ENCODE assay signal across 10 mouse cellular contexts in genomic region chr10:121334576-121334975, GRCm38 (mm10). TPM values are rescaled to one million over a fixed set of nuclear protein-coding genes. Genes with fewer than 3 reads are reported as not detected.
A peak's percentile ranks its signal among the peaks of the same experiment; 100 is the strongest.
DNase-seq lines count a peak whose midpoint lies in the region; TF ChIP-seq lines count a peak whose summit lies in the region.
"Had no signal": no experiment of that assay in that cellular context is flagged by ENCODE, and none has a peak within 500 bp of the region (broad histone marks: within the 10 kb centered on the region; RNA-seq: fewer than 3 reads in every experiment).

No protein-coding gene starts in this region.

- WGBS in lung, adult 2 months, result 67% methylated on average over 3 of the region's 3 CpGs
- 78% methylated on average over 3 of the region's 3 CpGs for WGBS in forebrain, embryonic 10.5 days

- H3K36me3 ChIP-seq in forebrain, embryonic 10.5 days (replicated peaks), result peaks cover 3% of the 10 kb centered on the region; the same call in 1 of the 2 replicates
- H3K36me3 ChIP-seq: neural tube, embryonic 13.5 days had no signal

- peaks cover 2% of the 10 kb centered on the region; the same call in 1 of the 2 replicates for H3K4me1 ChIP-seq in lung, adult 2 months (ENCODE audit: control insufficient read depth, insufficient read depth, low read length)
- no peaks in the 10 kb centered on the region for H3K4me1 ChIP-seq in forebrain, embryonic 10.5 days
- H3K4me1 ChIP-seq: heart, embryonic 13.5 days; neural tube, embryonic 13.5 days had no signal

- TF ChIP-seq POLR2A in lung, adult 2 months (IDR thresholded peaks at IDR 0.05; ENCODE audit: borderline replicate concordance, extremely low read depth, low read depth, low read length), result no peak

- peaks cover 23% of the 10 kb centered on the region; the same call in 1 of the 2 replicates for H3K9me3 ChIP-seq in forebrain, embryonic 10.5 days
- H3K9me3 ChIP-seq: neural tube, embryonic 13.5 days had no signal

- peak; percentile 79 for TF ChIP-seq CTCF in lung, adult 2 months (IDR thresholded peaks at IDR 0.05; ENCODE audit: insufficient read depth, low read length)

- H3K4me3 ChIP-seq in lung, adult 2 months (replicated peaks; ENCODE audit: extremely low read depth, low read depth, low read length), result no peak overlapping the region
- no peak overlapping the region for H3K4me3 ChIP-seq in forebrain, embryonic 10.5 days
- H3K4me3 ChIP-seq: heart, embryonic 13.5 days; neural tube, embryonic 13.5 days had no signal

- H3K27ac ChIP-seq in forebrain, embryonic 10.5 days, result no peak overlapping the region
- H3K27ac ChIP-seq: heart, embryonic 13.5 days; neural tube, embryonic 13.5 days had no signal

- peaks cover 7% of the 10 kb centered on the region; the same call in 1 of the 2 replicates for H3K27me3 ChIP-seq in forebrain, embryonic 10.5 days (ENCODE audit: poor library complexity, severe bottlenecking)
- H3K27me3 ChIP-seq: heart, embryonic 13.5 days; neural tube, embryonic 13.5 days had no signal

- DNase-seq in ovary, postnatal 36 days (ENCODE audit: low spot score), result peak; percentile 35
- no peak for DNase-seq in ovary, adult 18-20 months (ENCODE audit: low spot score)
- peak; percentile 71 to 73 for DNase-seq in adrenal gland, adult 18-20 months (ENCODE audit: low spot score in 2 of 2)
- DNase-seq in embryo, embryonic 10 days (ENCODE audit: low spot score), result peak; percentile 69
- peak; percentile 74 for DNase-seq in kidney, adult 9 months
- DNase-seq in lung, adult 2 months, result peak; percentile 65
- DNase-seq in right cerebral cortex, postnatal 4 days, result peak; percentile 54
- no peak for DNase-seq in forebrain, embryonic 10.5 days (ENCODE audit: extremely low spot score, low spot score)

RNA-seq across cellular contexts. Expression of gene Tbc1d30, which starts 16.5 kb away (rescaled TPM):
- total RNA-seq in adrenal gland, adult 18-20 months (2021), result 1 to 10 TPM; 2.6 to 8.3 TPM
- 11.4 and 14.1 TPM in 2 replicates for polyA plus RNA-seq in lung, adult 2 months (2012; rRNA removed)
- polyA plus RNA-seq in forebrain, embryonic 10.5 days (2016; fragmentation: Nextera tagmentation; extraction: Ambion mirVana), result 1.5 and 1.6 TPM in 2 replicates

RNA-seq across cellular contexts. Expression of gene Gns, which starts 30.3 kb away (rescaled TPM):
- total RNA-seq in adrenal gland, adult 18-20 months (2021), result 100 to 1,000 TPM; 154 to 231 TPM
- polyA plus RNA-seq in lung, adult 2 months (2012; rRNA removed), result 149 and 280 TPM in 2 replicates
- polyA plus RNA-seq in forebrain, embryonic 10.5 days (2016; fragmentation: Nextera tagmentation; extraction: Ambion mirVana), result 34.9 and 37.6 TPM in 2 replicates

Comparison
In these comparisons a context has a peak if more than half of its experiments do, and no peak if none do; other contexts are left out.
1. DNase-seq: peak in ovary, postnatal 36 days (single experiment), adrenal gland, adult 18-20 months (2 of 2), embryo, embryonic 10 days (single experiment), kidney, adult 9 months (single experiment), lung, adult 2 months (single experiment) and right cerebral cortex, postnatal 4 days (single experiment); none in ovary, adult 18-20 months (single experiment) and forebrain, embryonic 10.5 days (single experiment).